Mouse (Mus musculus) neural tube, embryonic 15.5 days (tissue): ENCODE data around the gene Fancc. TPM values are rescaled to one million over a fixed set of nuclear protein-coding genes. Genes with fewer than 3 reads are reported as not detected.

Source experiments
- ATAC-seq: fragments of 200-750 bp; cut with Nextera tagmentation; 2 replicates; pipeline ENCODE4 v1.8.0; 2017; ENCODE audit warnings: mild to moderate bottlenecking, moderate TSS enrichment, moderate library complexity; ENCODE audit not compliant: low FRiP score
- H3K27ac ChIP-seq: fragments of 300-500 bp; sonication (generic); replicated peaks from 2 replicates; pipeline ENCODE4 v1.5.1; 2015; ENCODE audit warnings: mild to moderate bottlenecking, inconsistent platforms
- H3K27me3 ChIP-seq: fragments of 300-500 bp; sonication (generic); replicated peaks from 2 replicates; pipeline ENCODE4 v1.6.1; 2015; ENCODE audit warnings: inconsistent platforms
- H3K36me3 ChIP-seq: fragments of 300-500 bp; sonication (generic); 2 replicates; pipeline ENCODE4 v1.6.1; 2015; ENCODE audit warnings: inconsistent platforms
- H3K4me1 ChIP-seq: fragments of 300-500 bp; sonication (generic); 2 replicates; pipeline ENCODE4 v1.6.1; 2015; ENCODE audit warnings: inconsistent platforms
- H3K4me2 ChIP-seq: fragments of 300-500 bp; sonication (generic); 2 replicates; pipeline ENCODE4 v1.6.1; 2015; ENCODE audit warnings: inconsistent platforms, mild to moderate bottlenecking, moderate library complexity
- H3K4me3 ChIP-seq: fragments of 300-500 bp; sonication (generic); replicated peaks from 2 replicates; pipeline ENCODE4 v1.5.1; 2015; ENCODE audit warnings: mild to moderate bottlenecking, inconsistent platforms
- H3K9ac ChIP-seq: fragments of 300-500 bp; sonication (generic); replicated peaks from 2 replicates; pipeline ENCODE4 v1.6.1; 2015; ENCODE audit warnings: mild to moderate bottlenecking, inconsistent platforms
- H3K9me3 ChIP-seq: fragments of 300-500 bp; sonication (generic); replicated peaks from 2 replicates; pipeline ENCODE4 v1.6.1; 2016; ENCODE audit warnings: inconsistent platforms
- WGBS: fragments of 180-500 bp; shearing (Covaris S2); methylation state at CpG from one replicate; pipeline ENCODE4 v1.1.7; 2015; ENCODE audit warnings: mixed read lengths; 5-methylcytosine and 5-hydroxymethylcytosine counted together
- polyA plus RNA-seq: library from polyadenylated mRNA; unstranded; fragments of >200 nt; fragmentation: Nextera tagmentation; extraction: Ambion mirVana; gene quantifications from 2 replicates; pipeline ENCODE4 v1.2.1, GENCODE M21; 2015

Gene Fancc
- polyA plus RNA-seq, 1 experiment from 2014 or later: 12.8 TPM

GRCm38 (mm10) chr13:63339946-63340345 lies 157.1 kb downstream of the Fancc start:
- Histone ChIP-seq H3K4me2 (no peak overlapping the region), H3K9me3 (no peaks in the 10 kb centered on the region), H3K27ac (no peak overlapping the region), H3K27me3 (no peaks in the 10 kb centered on the region), H3K9ac (no peak overlapping the region), H3K36me3 (no peaks in the 10 kb centered on the region), H3K4me3 (no peak overlapping the region), H3K4me1 (peaks cover 8% of the 10 kb centered on the region)
- WGBS: 93% methylated on average over 4 of the region's 4 CpGs
- no peak for ATAC-seq

GRCm38 (mm10) chr13:63337239-63337960 lies 159.7 kb downstream of the Fancc start:
- Histone ChIP-seq H3K9me3 (no peaks in the 10 kb centered on the region), H3K4me3 (no peak overlapping the region), H3K27ac (no peak overlapping the region; the same call in 1 of the 2 replicates), H3K4me2 (peak overlapping the region; percentile 15; the same call in 1 of the 2 replicates), H3K36me3 (no peaks in the 10 kb centered on the region), H3K9ac (no peak overlapping the region), H3K4me1 (peaks cover 8% of the 10 kb centered on the region), H3K27me3 (no peaks in the 10 kb centered on the region)
- 39% methylated on average over 8 of the region's 8 CpGs for WGBS
- peak; percentile 55; the same call in 1 of the 2 replicates for ATAC-seq

- no peak overlapping the region for H3K4me2 ChIP-seq
- no peaks in the 10 kb centered on the region for H3K27me3 ChIP-seq
- H3K9me3 ChIP-seq: no peaks in the 10 kb centered on the region
- H3K9ac ChIP-seq: no peak overlapping the region
- no peak overlapping the region for H3K4me3 ChIP-seq
- no peaks in the 10 kb centered on the region for H3K36me3 ChIP-seq
- peak overlapping the region; percentile 60 for H3K27ac ChIP-seq
- peaks cover 8% of the 10 kb centered on the region for H3K4me1 ChIP-seq
- 35% methylated on average over 7 of the region's 7 CpGs for WGBS
- peak; percentile 74 for ATAC-seq
Observed at GRCm38 (mm10) chr13:63336335-63336734, 160.7 kb downstream of the Fancc start.

- Histone ChIP-seq H3K4me2 (no peak overlapping the region), H3K9ac (no peak overlapping the region), H3K4me3 (no peak overlapping the region), H3K27me3 (no peaks in the 10 kb centered on the region), H3K9me3 (no peaks in the 10 kb centered on the region), H3K36me3 (no peaks in the 10 kb centered on the region), H3K4me1 (peaks cover 12% of the 10 kb centered on the region), H3K27ac (peak overlapping the region; percentile 60)
- no peak for ATAC-seq
- WGBS: 72% methylated on average over 4 of the region's 4 CpGs
Observed at GRCm38 (mm10) chr13:63335421-63336134, 161.5 kb downstream of the Fancc start.

- Histone ChIP-seq H3K4me1 (peaks cover 20% of the 10 kb centered on the region), H3K36me3 (no peaks in the 10 kb centered on the region), H3K27ac (no peak overlapping the region), H3K4me3 (no peak overlapping the region), H3K9ac (no peak overlapping the region), H3K9me3 (no peaks in the 10 kb centered on the region), H3K27me3 (no peaks in the 10 kb centered on the region), H3K4me2 (no peak overlapping the region)
- ATAC-seq: no peak
- WGBS: 48% methylated on average over 4 of the region's 4 CpGs
Observed at GRCm38 (mm10) chr13:63332576-63333300, 164.3 kb downstream of the Fancc start.

- ATAC-seq: no peak
- Histone ChIP-seq H3K36me3 (no peaks in the 10 kb centered on the region), H3K27me3 (no peaks in the 10 kb centered on the region), H3K4me2 (no peak overlapping the region), H3K4me1 (peaks cover 13% of the 10 kb centered on the region; the same call in 1 of the 2 replicates), H3K4me3 (no peak overlapping the region), H3K27ac (no peak overlapping the region), H3K9ac (no peak overlapping the region), H3K9me3 (no peaks in the 10 kb centered on the region)
- WGBS: 50% methylated on average over 4 of the region's 4 CpGs
Observed at GRCm38 (mm10) chr13:63331379-63331778, 165.7 kb downstream of the Fancc start.

- H3K4me2 ChIP-seq: no peak overlapping the region
- H3K36me3 ChIP-seq: no peaks in the 10 kb centered on the region
- no peaks in the 10 kb centered on the region for H3K27me3 ChIP-seq
- H3K9ac ChIP-seq: no peak overlapping the region
- no peak for ATAC-seq
- 15% methylated on average over 9 of the region's 9 CpGs for WGBS
- no peaks in the 10 kb centered on the region for H3K9me3 ChIP-seq
- H3K4me3 ChIP-seq: no peak overlapping the region
- peaks cover 14% of the 10 kb centered on the region; the same call in 1 of the 2 replicates for H3K4me1 ChIP-seq
- H3K27ac ChIP-seq: no peak overlapping the region
Observed at GRCm38 (mm10) chr13:63330236-63330860, 166.7 kb downstream of the Fancc start.

GRCm38 (mm10) chr13:63326015-63326414 lies 171.1 kb downstream of the Fancc start:
- H3K9ac ChIP-seq: no peak overlapping the region
- H3K4me3 ChIP-seq: no peak overlapping the region
- no peaks in the 10 kb centered on the region for H3K27me3 ChIP-seq
- H3K27ac ChIP-seq: no peak overlapping the region
- ATAC-seq: no peak
- no peaks in the 10 kb centered on the region for H3K9me3 ChIP-seq
- H3K4me2 ChIP-seq: no peak overlapping the region
- H3K36me3 ChIP-seq: no peaks in the 10 kb centered on the region
- 88% methylated on average over 2 of the region's 2 CpGs for WGBS
- peaks cover 21% of the 10 kb centered on the region for H3K4me1 ChIP-seq

GRCm38 (mm10) chr13:63324978-63325848 lies 171.9 kb downstream of the Fancc start:
- no peaks in the 10 kb centered on the region for H3K9me3 ChIP-seq
- no peaks in the 10 kb centered on the region for H3K36me3 ChIP-seq
- no peak overlapping the region for H3K27ac ChIP-seq
- H3K4me2 ChIP-seq: no peak overlapping the region
- ATAC-seq: no peak
- H3K4me3 ChIP-seq: no peak overlapping the region
- H3K27me3 ChIP-seq: no peaks in the 10 kb centered on the region
- 85% methylated on average over 10 of the region's 10 CpGs for WGBS
- no peak overlapping the region for H3K9ac ChIP-seq
- H3K4me1 ChIP-seq: peaks cover 17% of the 10 kb centered on the region; the same call in 1 of the 2 replicates

GRCm38 (mm10) chr13:63324311-63324710 lies 172.8 kb downstream of the Fancc start:
- no peak overlapping the region for H3K27ac ChIP-seq
- peaks cover 11% of the 10 kb centered on the region; the same call in 1 of the 2 replicates for H3K4me1 ChIP-seq
- no peaks in the 10 kb centered on the region for H3K36me3 ChIP-seq
- ATAC-seq: no peak
- no peak overlapping the region for H3K4me3 ChIP-seq
- no peaks in the 10 kb centered on the region for H3K9me3 ChIP-seq
- H3K4me2 ChIP-seq: no peak overlapping the region
- WGBS: 78% methylated on average over 3 of the region's 3 CpGs
- H3K9ac ChIP-seq: no peak overlapping the region
- no peaks in the 10 kb centered on the region for H3K27me3 ChIP-seq
